Mouse (Mus musculus) olfactory bulb, adult 2 months (tissue): Measurements from ENCODE around the gene Slc9a8.

ENCODE experiments used
- CTCF ChIP-seq: fragments of 200-500 bp; IDR thresholded peaks from 2 replicates; pipeline ENCODE4 v1.5.1; 2012; ENCODE audit warnings: low read depth, mild to moderate bottlenecking, low read length, moderate library complexity; ENCODE audit not compliant: insufficient read depth
- POLR2A ChIP-seq: fragments of 200-500 bp; IDR thresholded peaks from 2 replicates; pipeline ENCODE4 v1.6.1; 2012; ENCODE audit warnings: mild to moderate bottlenecking, low read depth, low read length, moderate library complexity; ENCODE audit not compliant: insufficient read depth

- TF ChIP-seq CTCF, result no peak
- no peak for TF ChIP-seq POLR2A
Observed at GRCm38 (mm10) chr2:167436371-167436770, 14.9 kb downstream of the Slc9a8 start.
